Mouse (Mus musculus) liver, embryonic 16.5 days (tissue): ENCODE results near the gene Vmn1r79. TPM values are rescaled to one million over a fixed set of nuclear protein-coding genes. Genes with fewer than 3 reads are reported as not detected.
"Not testable (repeated sequence)": the region's sequence is repeated elsewhere in the genome, so short reads cannot be mapped to it uniquely, and the experiment has no call there.

Experiments used
- ATAC-seq: fragments of 200-750 bp; cut with Nextera tagmentation; 2 replicates; pipeline ENCODE4 v1.8.0; 2017; ENCODE audit warnings: low read depth, mild to moderate bottlenecking, moderate number of reproducible peaks, moderate library complexity
- H3K27ac ChIP-seq: fragments of 300-500 bp; sonication (generic); 2 replicates; pipeline ENCODE4 v1.5.1; 2014; ENCODE audit warnings: mild to moderate bottlenecking, low read length
- H3K27me3 ChIP-seq: fragments of 300-500 bp; sonication (generic); 2 replicates; pipeline ENCODE4 v1.6.1; 2014; ENCODE audit warnings: low read depth, low read length, mixed read lengths; ENCODE audit not compliant: control insufficient read depth, insufficient read depth
- H3K36me3 ChIP-seq: fragments of 300-500 bp; sonication (generic); 2 replicates; pipeline ENCODE4 v1.6.1; 2014; ENCODE audit warnings: mild to moderate bottlenecking; ENCODE audit not compliant: control insufficient read depth, insufficient read depth
- H3K4me1 ChIP-seq: fragments of 300-500 bp; sonication (generic); 2 replicates; pipeline ENCODE4 v1.6.1; 2014; ENCODE audit warnings: low read depth, low read length, mixed read lengths; ENCODE audit not compliant: control insufficient read depth
- H3K4me2 ChIP-seq: fragments of 300-500 bp; sonication (generic); 2 replicates; pipeline ENCODE4 v1.6.1; 2014; ENCODE audit warnings: low read depth, low read length, mixed read lengths
- H3K4me3 ChIP-seq: fragments of 300-500 bp; sonication (generic); 2 replicates; pipeline ENCODE4 v1.5.1; 2014; ENCODE audit warnings: low read depth, mild to moderate bottlenecking, low read length
- H3K9ac ChIP-seq: fragments of 300-500 bp; sonication (generic); 2 replicates; pipeline ENCODE4 v1.6.1; 2014; ENCODE audit warnings: low read depth, low read length
- H3K9me3 ChIP-seq: fragments of 300-500 bp; sonication (generic); replicated peaks from 2 replicates; pipeline ENCODE4 v1.6.1; 2016; ENCODE audit warnings: low read length; ENCODE audit not compliant: control insufficient read depth
- WGBS: fragments of 180-500 bp; shearing (Covaris S2); extraction: QIAGEN DNeasy Blood & Tissue Kit; methylation state at CpG from one replicate; pipeline ENCODE4 v1.1.7; 2014; ENCODE audit not compliant: insufficient replicate concordance; 5-methylcytosine and 5-hydroxymethylcytosine counted together
- polyA plus RNA-seq: library from polyadenylated mRNA; unstranded; fragments of >200 nt; fragmentation: Nextera tagmentation; extraction: Ambion mirVana; gene quantifications from 2 replicates; pipeline ENCODE4 v1.2.1, GENCODE M21; 2015

The Vmn1r79 gene
- not detected in 2 replicates for polyA plus RNA-seq

DNA sequence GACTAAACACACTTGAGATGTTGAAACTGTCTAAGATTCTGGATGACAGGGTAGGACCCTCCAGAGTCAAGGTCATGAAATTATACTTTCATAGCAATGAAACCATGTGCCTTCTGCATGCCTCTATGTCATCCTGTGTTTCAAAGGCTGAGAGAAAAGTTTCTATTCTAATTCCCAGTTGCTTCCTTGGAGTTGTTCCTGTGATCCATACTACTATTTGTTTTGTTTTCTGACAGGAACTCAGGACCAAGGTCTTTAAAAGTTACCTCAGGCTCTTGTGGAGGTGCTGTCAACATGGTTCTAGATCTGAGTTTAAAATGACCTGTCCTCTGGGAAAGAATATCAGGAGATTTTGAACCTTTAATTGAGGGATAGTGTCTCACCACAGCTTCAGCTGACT lies at the start of gene Vmn1r79:
Gene Vmn1r79, plus strand, starts transcription at position 301 of the 400 bp plus-strand sequence.
- not testable (repeated sequence) for H3K9ac ChIP-seq, H3K4me1 ChIP-seq, ATAC-seq, H3K27ac ChIP-seq, H3K9me3 ChIP-seq, H3K36me3 ChIP-seq, H3K4me3 ChIP-seq, H3K27me3 ChIP-seq, H3K4me2 ChIP-seq

DNA sequence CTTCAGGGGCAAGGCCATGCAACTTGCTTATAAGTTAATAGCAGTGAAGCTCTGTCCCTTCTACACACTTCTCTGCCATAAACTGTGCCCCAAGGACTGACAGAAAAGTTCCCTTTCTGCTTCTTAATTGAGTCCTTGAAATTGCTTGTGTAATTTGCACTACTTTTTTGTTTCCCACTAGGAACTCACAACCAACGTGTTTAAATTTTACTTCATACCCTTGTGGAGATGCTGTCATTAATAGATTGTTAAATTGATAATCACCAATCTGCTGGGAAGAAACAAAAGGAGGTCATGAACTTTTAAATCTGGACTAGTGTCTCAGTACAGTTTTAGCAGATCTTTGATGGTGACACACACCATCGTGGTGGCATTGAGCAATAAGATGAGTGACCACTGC lies 21.1 kb upstream of the Vmn1r79 start, which contains the start of gene Vmn1r78:
Gene Vmn1r78, plus strand, starts transcription at position 301 of the 400 bp plus-strand sequence.
- no peaks in the 10 kb centered on the region for H3K4me1 ChIP-seq
- 38% methylated on average over 2 of the region's 2 CpGs for WGBS
- no peak for ATAC-seq

DNA sequence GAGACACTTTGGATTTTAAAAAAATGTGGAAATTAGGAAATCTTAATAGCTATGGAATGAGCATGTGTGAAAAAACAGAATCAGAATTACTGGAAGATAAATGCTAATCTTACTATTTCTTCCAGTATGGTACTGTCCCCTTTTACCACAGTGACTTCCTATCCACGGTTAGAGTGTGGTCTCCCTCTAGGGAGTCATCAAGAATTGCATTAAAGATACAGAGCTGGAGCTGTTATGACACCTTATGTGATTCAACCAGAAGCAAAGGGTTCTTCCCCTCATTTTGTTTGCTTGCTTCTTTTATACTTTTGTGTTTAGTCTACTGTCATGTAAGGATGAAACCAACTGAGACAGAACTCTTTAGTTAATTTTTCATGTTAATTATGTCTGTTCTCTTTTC lies 14.6 kb upstream of the Vmn1r79 start:
- not testable (repeated sequence) for H3K4me2 ChIP-seq, H3K9ac ChIP-seq, H3K27ac ChIP-seq, H3K4me1 ChIP-seq, H3K27me3 ChIP-seq, H3K4me3 ChIP-seq, H3K36me3 ChIP-seq, ATAC-seq, H3K9me3 ChIP-seq
- 21% methylated on average over 1 of the region's 1 CpGs for WGBS

More for the DNA sequence above, 21.1 kb upstream of the Vmn1r79 start, which contains the start of gene Vmn1r78:
- Histone ChIP-seq H3K36me3 (no peaks in the 10 kb centered on the region), H3K9ac (no peak within 1 kb of the TSS), H3K27ac (no peak within 1 kb of the TSS), H3K4me2 (no peak within 1 kb of the TSS), H3K4me3 (no peak within 1 kb of the TSS), H3K27me3 (no peaks in the 10 kb centered on the region), H3K9me3 (no peaks in the 10 kb centered on the region)

DNA sequence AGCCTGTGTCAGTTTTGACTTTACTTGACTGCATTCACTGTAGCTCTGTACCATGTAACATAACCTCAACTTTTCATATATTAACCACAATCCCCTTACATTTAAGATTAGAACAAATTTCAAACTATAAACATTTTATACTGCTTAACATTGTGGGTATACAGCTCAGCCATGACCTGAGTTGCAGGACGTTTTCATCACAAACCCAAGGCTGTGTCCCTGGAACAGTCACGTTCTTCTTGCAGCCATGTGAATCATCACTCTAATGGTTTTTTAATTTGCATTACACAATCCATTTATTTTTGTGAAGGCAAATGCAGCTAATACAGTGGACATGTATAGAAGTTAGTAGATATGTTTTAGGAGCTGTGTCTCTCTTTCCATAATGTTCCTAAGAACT lies 1.8 kb downstream of the Vmn1r79 start:
- not testable (repeated sequence) for H3K4me2 ChIP-seq, H3K9me3 ChIP-seq, H3K36me3 ChIP-seq, H3K9ac ChIP-seq, H3K4me3 ChIP-seq, H3K27ac ChIP-seq, H3K4me1 ChIP-seq, H3K27me3 ChIP-seq, ATAC-seq
- 45% methylated on average over 2 of the region's 2 CpGs for WGBS

DNA sequence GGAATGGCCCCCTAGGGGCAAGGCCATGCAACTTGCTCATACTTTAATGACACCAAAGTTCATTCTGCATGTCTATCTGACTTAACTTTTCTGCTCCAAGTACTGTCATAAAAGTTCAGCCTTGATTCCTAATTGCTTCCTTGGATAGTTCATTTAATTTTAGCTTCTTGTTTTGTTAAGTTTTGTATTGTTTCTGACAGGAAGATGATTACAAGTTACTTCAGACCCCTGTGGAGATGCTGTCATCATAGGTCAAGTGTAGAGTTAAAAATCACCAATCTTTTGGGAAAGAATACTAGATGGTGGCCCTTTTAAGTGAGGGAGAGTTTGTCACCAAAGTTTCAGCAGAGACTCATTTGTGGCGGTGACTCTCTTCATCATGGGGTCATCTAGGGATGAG lies 17.9 kb downstream of the Vmn1r79 start, which contains the start of gene Vmn1r80:
Gene Vmn1r80, plus strand, starts transcription at position 301 of the 400 bp plus-strand sequence.
- H3K4me1 ChIP-seq = no peaks in the 10 kb centered on the region
- no peak within 1 kb of the TSS for H3K9ac ChIP-seq
- H3K27me3 ChIP-seq = no peaks in the 10 kb centered on the region
- WGBS = 64% methylated on average over 1 of the region's 1 CpGs
- no peak within 1 kb of the TSS for H3K4me2 ChIP-seq
- no peaks in the 10 kb centered on the region for H3K36me3 ChIP-seq
- H3K4me3 ChIP-seq = no peak within 1 kb of the TSS
- no peak within 1 kb of the TSS for H3K27ac ChIP-seq
- no peak for ATAC-seq
- H3K9me3 ChIP-seq = no peaks in the 10 kb centered on the region

DNA sequence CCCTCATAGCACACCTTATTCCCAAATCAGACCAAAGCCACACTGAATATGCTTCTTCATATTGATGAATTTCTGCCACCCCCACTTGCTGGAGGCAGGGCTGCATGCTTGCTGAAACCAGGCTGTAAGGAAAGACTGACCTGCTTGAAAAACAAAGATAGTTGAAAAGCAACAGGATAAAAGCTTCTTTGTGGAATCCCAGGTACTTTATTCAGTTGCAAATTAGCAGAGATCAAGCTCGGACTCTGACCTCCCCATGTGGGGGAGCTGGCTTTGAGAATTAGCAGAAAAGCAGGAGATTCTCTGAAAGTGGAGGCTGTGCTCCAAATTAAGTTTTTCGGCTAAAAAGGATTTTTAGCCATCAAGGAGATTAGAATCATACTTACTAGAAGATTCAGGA lies 33.1 kb downstream of the Vmn1r79 start:
- H3K4me1 ChIP-seq = no peaks in the 10 kb centered on the region
- H3K4me3 ChIP-seq = no peak overlapping the region
- no peak overlapping the region for H3K27ac ChIP-seq
- no peak overlapping the region for H3K9ac ChIP-seq
- no peaks in the 10 kb centered on the region for H3K36me3 ChIP-seq
- ATAC-seq = no peak
- H3K4me2 ChIP-seq = no peak overlapping the region
- 33% methylated on average over 2 of the region's 2 CpGs for WGBS
- H3K9me3 ChIP-seq = no peaks in the 10 kb centered on the region
- H3K27me3 ChIP-seq = no peaks in the 10 kb centered on the region

Other genes with a start within 250 kb of the Vmn1r79 start
- gene Vmn1r76, start 233.1 kb upstream of the Vmn1r79 start, polyA plus RNA-seq = not detected in 2 replicates
- gene Vmn1r77, start 134.5 kb upstream of the Vmn1r79 start, polyA plus RNA-seq = not detected in 2 replicates
- not detected in 2 replicates for gene Vmn1r78, start 21.0 kb upstream of the Vmn1r79 start, polyA plus RNA-seq
- not detected in 2 replicates for gene Vmn1r80, start 18.0 kb downstream of the Vmn1r79 start, polyA plus RNA-seq
- not detected in 2 replicates for gene Vmn1r81, start 97.0 kb downstream of the Vmn1r79 start, polyA plus RNA-seq
- gene Vmn1r82, start 129.2 kb downstream of the Vmn1r79 start, polyA plus RNA-seq = not detected in 2 replicates
- not detected in 2 replicates for gene Vmn1r83, start 158.2 kb downstream of the Vmn1r79 start, polyA plus RNA-seq
- not detected in 2 replicates for gene Vmn1r84, start 198.0 kb downstream of the Vmn1r79 start, polyA plus RNA-seq